In genomic region chr9:29943209-29944070, GRCm38 (mm10) we compare ENCODE assay signal across 9 mouse cellular contexts. TPM values are rescaled to one million over a fixed set of nuclear protein-coding genes. Genes with fewer than 3 reads are reported as not detected.
DNase-seq lines count a peak whose midpoint lies in the region; ATAC-seq and TF ChIP-seq lines count a peak whose summit lies in the region.
"Had no signal": no experiment of that assay in that cellular context is flagged by ENCODE, and none has a peak within 500 bp of the region (broad histone marks: within the 10 kb centered on the region; RNA-seq: fewer than 3 reads in every experiment).

No protein-coding gene starts in this region.

- H3K4me3 ChIP-seq in liver, embryonic 11.5 days (ENCODE audit: low read depth, low read length) = no peak overlapping the region
- no peak overlapping the region for H3K4me3 ChIP-seq in liver, postnatal 0 days (ENCODE audit: low read depth, low read length)
- H3K4me3 ChIP-seq in forebrain, embryonic 12.5 days (replicated peaks) = peak overlapping the region; percentile 17; the same call in 1 of the 2 replicates
- H3K4me3 ChIP-seq in hindbrain, embryonic 15.5 days = no peak overlapping the region; the same call in 1 of the 2 replicates
- H3K4me3 ChIP-seq in midbrain, embryonic 16.5 days (ENCODE audit: low read depth, low read length) = peak overlapping the region; percentile 22

- no peak for TF ChIP-seq CTCF in liver, postnatal 0 days (IDR thresholded peaks at IDR 0.05; ENCODE audit: low read depth)

- no peak for DNase-seq in liver, embryonic 11.5 days (ENCODE audit: low spot score)
- no peak for DNase-seq in liver, postnatal 0 days
- no peak for DNase-seq in adrenal gland, postnatal 14 days
- no peak for DNase-seq in cerebellum, postnatal 25 days
- DNase-seq: right cerebral cortex, postnatal 4 days had no signal

- no peak overlapping the region for H3K9ac ChIP-seq in liver, embryonic 11.5 days (ENCODE audit: low read depth, low read length)
- no peak overlapping the region for H3K9ac ChIP-seq in liver, postnatal 0 days (replicated peaks)
- no peak overlapping the region for H3K9ac ChIP-seq in forebrain, embryonic 12.5 days
- no peak overlapping the region for H3K9ac ChIP-seq in hindbrain, embryonic 15.5 days
- 0 out of 2 replicates have a peak overlapping the region, but pooled peaks have one; percentile 42 for H3K9ac ChIP-seq in midbrain, embryonic 16.5 days (ENCODE audit: low read depth, low read length)

- H3K36me3 ChIP-seq in liver, embryonic 11.5 days (ENCODE audit: control insufficient read depth, insufficient read depth, low read length) = no peaks in the 10 kb centered on the region
- H3K36me3 ChIP-seq in liver, postnatal 0 days (replicated peaks; ENCODE audit: insufficient read depth, low read length) = no peaks in the 10 kb centered on the region
- no peaks in the 10 kb centered on the region for H3K36me3 ChIP-seq in forebrain, embryonic 12.5 days (replicated peaks)
- no peaks in the 10 kb centered on the region for H3K36me3 ChIP-seq in hindbrain, embryonic 15.5 days
- H3K36me3 ChIP-seq in midbrain, embryonic 16.5 days (ENCODE audit: control insufficient read depth, insufficient read depth, low read length) = no peaks in the 10 kb centered on the region

- H3K4me2 ChIP-seq in liver, embryonic 11.5 days = peak overlapping the region; percentile 23
- no peak overlapping the region for H3K4me2 ChIP-seq in liver, postnatal 0 days (ENCODE audit: low read depth, low read length)
- H3K4me2 ChIP-seq in forebrain, embryonic 12.5 days = peak overlapping the region; percentile 49
- H3K4me2 ChIP-seq in hindbrain, embryonic 15.5 days = peak overlapping the region; percentile 39
- peak overlapping the region; percentile 48 for H3K4me2 ChIP-seq in midbrain, embryonic 16.5 days (ENCODE audit: low read length)

- H3K27me3 ChIP-seq in liver, embryonic 11.5 days (replicated peaks; ENCODE audit: control insufficient read depth, insufficient read depth, low read length) = no peaks in the 10 kb centered on the region
- no peaks in the 10 kb centered on the region for H3K27me3 ChIP-seq in liver, postnatal 0 days (ENCODE audit: insufficient read depth, low read length)
- H3K27me3 ChIP-seq in forebrain, embryonic 12.5 days = peaks cover 30% of the 10 kb centered on the region
- no peaks in the 10 kb centered on the region for H3K27me3 ChIP-seq in hindbrain, embryonic 15.5 days
- no peaks in the 10 kb centered on the region for H3K27me3 ChIP-seq in midbrain, embryonic 16.5 days (ENCODE audit: control insufficient read depth, insufficient read depth, low read depth, low read length)

- H3K9me3 ChIP-seq in liver, embryonic 11.5 days (ENCODE audit: control insufficient read depth, low read length) = no peaks in the 10 kb centered on the region
- H3K9me3 ChIP-seq in liver, postnatal 0 days (ENCODE audit: low read length) = no peaks in the 10 kb centered on the region
- no peaks in the 10 kb centered on the region for H3K9me3 ChIP-seq in forebrain, embryonic 12.5 days
- H3K9me3 ChIP-seq in hindbrain, embryonic 15.5 days = no peaks in the 10 kb centered on the region
- H3K9me3 ChIP-seq in midbrain, embryonic 16.5 days (replicated peaks; ENCODE audit: control insufficient read depth, low read length, poor library complexity, severe bottlenecking) = no peaks in the 10 kb centered on the region

- H3K27ac ChIP-seq in liver, embryonic 11.5 days (ENCODE audit: low read depth, low read length) = no peak overlapping the region
- H3K27ac ChIP-seq in liver, postnatal 0 days (ENCODE audit: low read depth) = no peak overlapping the region
- no peak overlapping the region for H3K27ac ChIP-seq in forebrain, embryonic 12.5 days
- no peak overlapping the region for H3K27ac ChIP-seq in hindbrain, embryonic 15.5 days (replicated peaks)
- H3K27ac ChIP-seq in midbrain, embryonic 16.5 days (ENCODE audit: low read length) = peak overlapping the region; percentile 44

- 27% methylated on average over 20 of the region's 20 CpGs for WGBS in liver, embryonic 11.5 days
- 30% methylated on average over 20 of the region's 20 CpGs for WGBS in liver, postnatal 0 days (ENCODE audit: insufficient replicate concordance)
- WGBS in forebrain, embryonic 12.5 days = 12% methylated on average over 20 of the region's 20 CpGs
- WGBS in hindbrain, embryonic 15.5 days = 26% methylated on average over 20 of the region's 20 CpGs
- 11% methylated on average over 20 of the region's 20 CpGs for WGBS in midbrain, embryonic 16.5 days

- no peaks in the 10 kb centered on the region for H3K4me1 ChIP-seq in liver, embryonic 11.5 days (replicated peaks; ENCODE audit: control insufficient read depth, insufficient read depth, low read length)
- no peaks in the 10 kb centered on the region for H3K4me1 ChIP-seq in liver, postnatal 0 days (ENCODE audit: insufficient read depth)
- H3K4me1 ChIP-seq in forebrain, embryonic 12.5 days = peaks cover 18% of the 10 kb centered on the region
- H3K4me1 ChIP-seq in hindbrain, embryonic 15.5 days (replicated peaks) = peaks cover 29% of the 10 kb centered on the region
- peaks cover 23% of the 10 kb centered on the region for H3K4me1 ChIP-seq in midbrain, embryonic 16.5 days (ENCODE audit: control insufficient read depth, insufficient read depth, low read length)

- no peak for ATAC-seq in liver, embryonic 11.5 days (replicated peaks; ENCODE audit: low FRiP score)
- ATAC-seq in liver, postnatal 0 days = no peak
- ATAC-seq in forebrain, embryonic 12.5 days (ENCODE audit: low FRiP score) = no peak
- ATAC-seq in hindbrain, embryonic 15.5 days (ENCODE audit: low FRiP score, low read depth) = no peak
- peak; percentile 54 for ATAC-seq in midbrain, embryonic 16.5 days

- TF ChIP-seq EP300 in liver, postnatal 0 days (IDR thresholded peaks at IDR 0.05; ENCODE audit: low read depth) = no peak

RNA-seq across cellular contexts. Expression of gene Ntm, which starts 19.5 kb away (rescaled TPM):
- 3.6 and 4.4 TPM in 2 replicates for polyA plus RNA-seq in liver, embryonic 11.5 days (2014; fragmentation: Nextera tagmentation; extraction: Ambion mirVana)
- polyA plus RNA-seq in liver, postnatal 0 days (2015; fragmentation: Nextera tagmentation; extraction: Ambion mirVana) = 0.65 and 1.00 TPM in 2 replicates
- polyA plus RNA-seq in forebrain, embryonic 12.5 days (2016; fragmentation: Nextera tagmentation; extraction: Ambion mirVana) = 34.6 and 38.2 TPM in 2 replicates
- polyA plus RNA-seq in hindbrain, embryonic 15.5 days (2015; fragmentation: Nextera tagmentation; extraction: Ambion mirVana) = 210 and 250 TPM in 2 replicates
- 259 and 267 TPM in 2 replicates for polyA plus RNA-seq in midbrain, embryonic 16.5 days (2015; fragmentation: Nextera tagmentation; extraction: Ambion mirVana)
- 1.3 and 1.7 TPM in 2 replicates for total RNA-seq in adrenal gland, postnatal 14 days (2021)
- total RNA-seq: common myeloid progenitor, adult 5-6 weeks had no signal

Comparison
In these comparisons a context has a peak if more than half of its experiments do, and no peak if none do; other contexts are left out.
1. H3K4me3 ChIP-seq: peak in forebrain, embryonic 12.5 days (single experiment) and midbrain, embryonic 16.5 days (single experiment); none in liver, embryonic 11.5 days (single experiment), liver, postnatal 0 days (single experiment) and hindbrain, embryonic 15.5 days (single experiment).